Mouse (Mus musculus) liver, embryonic 14.5 days (tissue): ENCODE results near the gene Nav2. TPM values are rescaled to one million over a fixed set of nuclear protein-coding genes. Genes with fewer than 3 reads are reported as not detected.

ENCODE experiments used
- ATAC-seq: fragments of 200-750 bp; cut with Nextera tagmentation; 2 replicates; pipeline ENCODE4 v1.8.0; 2017; ENCODE audit warnings: moderate number of reproducible peaks, mild to moderate bottlenecking, moderate library complexity; ENCODE audit not compliant: insufficient read depth
- DNase-seq, 3 experiments: peaks; one replicate each; pipeline ENCODE4 v3.0.0-alpha.2; 2012 to 2013; ENCODE audit warnings: low read depth in 3 of 3, low spot score in 3 of 3
- H3K27ac ChIP-seq: fragments of 300-500 bp; sonication (generic); 2 replicates; pipeline ENCODE4 v1.5.1; 2014; ENCODE audit warnings: moderate library complexity, mild to moderate bottlenecking, control low read depth, inconsistent platforms
- H3K27me3 ChIP-seq: fragments of 300-500 bp; sonication (generic); 2 replicates; pipeline ENCODE4 v1.6.1; 2014; ENCODE audit warnings: mild to moderate bottlenecking, low read length, moderate library complexity; ENCODE audit not compliant: control insufficient read depth, insufficient read depth
- H3K36me3 ChIP-seq: fragments of 300-500 bp; sonication (generic); replicated peaks from 2 replicates; pipeline ENCODE4 v1.6.1; 2014; ENCODE audit warnings: low read depth; ENCODE audit not compliant: control insufficient read depth, insufficient read depth
- H3K4me1 ChIP-seq, 2 experiments: fragments of 200-500 bp in 1 of 2; fragments of 300-500 bp in 1 of 2; sonication (generic) in 1 of 2; replicated peaks; 2 replicates each; pipeline ENCODE4 v1.6.1; 2012 to 2014; ENCODE audit warnings: antibody characterized with exemption in 1 of 2, inconsistent platforms in 1 of 2, low read length in 1 of 2; ENCODE audit not compliant: control insufficient read depth in 2 of 2, insufficient read depth in 2 of 2
- H3K4me2 ChIP-seq: fragments of 300-500 bp; sonication (generic); 2 replicates; pipeline ENCODE4 v1.6.1; 2014; ENCODE audit warnings: low read depth, mild to moderate bottlenecking, control low read depth, moderate library complexity
- H3K4me3 ChIP-seq, 2 experiments: fragments of 200-500 bp in 1 of 2; fragments of 300-500 bp in 1 of 2; sonication (generic) in 1 of 2; 2 replicates each; pipeline ENCODE4 v1.5.1; 2012 to 2014; ENCODE audit warnings: low read depth in 2 of 2, low read length in 2 of 2, mild to moderate bottlenecking in 2 of 2, control low read depth in 1 of 2, inconsistent platforms in 1 of 2, moderate library complexity in 1 of 2; ENCODE audit not compliant: insufficient read depth in 1 of 2
- H3K9ac ChIP-seq: fragments of 300-500 bp; sonication (generic); replicated peaks from 2 replicates; pipeline ENCODE4 v1.6.1; 2014; ENCODE audit warnings: mild to moderate bottlenecking, control low read depth, moderate library complexity
- H3K9me3 ChIP-seq: fragments of 300-500 bp; sonication (generic); 2 replicates; pipeline ENCODE4 v1.6.1; 2016; ENCODE audit warnings: low read length, mixed read lengths; ENCODE audit not compliant: control insufficient read depth
- CTCF ChIP-seq: IDR thresholded peaks from 2 replicates; pipeline ENCODE4 v1.5.1; 2016; ENCODE audit warnings: antibody characterized with exemption, low read depth, control low read depth
- EP300 ChIP-seq: IDR thresholded peaks from 2 replicates; pipeline ENCODE4 v1.6.1; 2016; ENCODE audit warnings: antibody characterized with exemption, low read depth
- WGBS: fragments of 180-500 bp; shearing (Covaris S2); extraction: QIAGEN DNeasy Blood & Tissue Kit; methylation state at CpG from one replicate; pipeline ENCODE4 v1.1.7; 2014; ENCODE audit not compliant: insufficient replicate concordance; 5-methylcytosine and 5-hydroxymethylcytosine counted together
- polyA plus RNA-seq, 2 experiments: library from polyadenylated mRNA; depleted of rRNA in 1 of 2; stranded (reverse) in 1 of 2; unstranded in 1 of 2; fragments of >200 nt; fragmentation: Nextera tagmentation in 1 of 2; extraction: Ambion mirVana in 1 of 2; gene quantifications; 2 replicates each; pipeline versions ENCODE4 v1.2.1 to v1.2.3; 2012 to 2014

Gene Nav2
- polyA plus RNA-seq, 2 experiments = 1.5 to 1.6 TPM

GRCm38 (mm10) chr7:49152297-49152696, 243.8 kb downstream of the Nav2 start:
- Histone ChIP-seq H3K9me3 (no peaks in the 10 kb centered on the region), H3K27ac (no peak overlapping the region), H3K4me3 (no peak overlapping the region), H3K4me2 (no peak overlapping the region), H3K4me1 (no peaks in the 10 kb centered on the region), H3K27me3 (no peaks in the 10 kb centered on the region), H3K9ac (no peak overlapping the region), H3K36me3 (no peaks in the 10 kb centered on the region)
- no peak for ATAC-seq
- WGBS = 36% methylated on average over 5 of the region's 5 CpGs
- DNase-seq = no peak
- TF ChIP-seq EP300 = no peak
- TF ChIP-seq CTCF = no peak

GRCm38 (mm10) chr7:49152713-49153112, 244.2 kb downstream of the Nav2 start:
- DNase-seq = no peak
- no peaks in the 10 kb centered on the region for H3K36me3 ChIP-seq
- TF ChIP-seq EP300 (no peak), CTCF (no peak)
- WGBS = 26% methylated on average over 9 of the region's 9 CpGs
- H3K4me3 ChIP-seq = no peak overlapping the region
- ATAC-seq = no peak
- no peaks in the 10 kb centered on the region for H3K4me1 ChIP-seq
- no peaks in the 10 kb centered on the region for H3K27me3 ChIP-seq
- no peak overlapping the region for H3K9ac ChIP-seq
- H3K4me2 ChIP-seq = no peak overlapping the region
- H3K27ac ChIP-seq = no peak overlapping the region
- no peaks in the 10 kb centered on the region for H3K9me3 ChIP-seq

- no peak for DNase-seq
- Histone ChIP-seq H3K4me2 (no peak overlapping the region), H3K4me3 (no peak overlapping the region), H3K27me3 (no peaks in the 10 kb centered on the region), H3K9me3 (no peaks in the 10 kb centered on the region), H3K9ac (no peak overlapping the region), H3K4me1 (peaks cover 0 to 6% of the 10 kb centered on the region in 2 experiments; a peak in 2 of 4 replicates), H3K36me3 (no peaks in the 10 kb centered on the region), H3K27ac (no peak overlapping the region)
- 40% methylated on average over 12 of the region's 12 CpGs for WGBS
- no peak for ATAC-seq
- no peak for TF ChIP-seq EP300
- no peak for TF ChIP-seq CTCF
Measured at GRCm38 (mm10) chr7:49158641-49159381, 250.3 kb downstream of the Nav2 start.

DNA sequence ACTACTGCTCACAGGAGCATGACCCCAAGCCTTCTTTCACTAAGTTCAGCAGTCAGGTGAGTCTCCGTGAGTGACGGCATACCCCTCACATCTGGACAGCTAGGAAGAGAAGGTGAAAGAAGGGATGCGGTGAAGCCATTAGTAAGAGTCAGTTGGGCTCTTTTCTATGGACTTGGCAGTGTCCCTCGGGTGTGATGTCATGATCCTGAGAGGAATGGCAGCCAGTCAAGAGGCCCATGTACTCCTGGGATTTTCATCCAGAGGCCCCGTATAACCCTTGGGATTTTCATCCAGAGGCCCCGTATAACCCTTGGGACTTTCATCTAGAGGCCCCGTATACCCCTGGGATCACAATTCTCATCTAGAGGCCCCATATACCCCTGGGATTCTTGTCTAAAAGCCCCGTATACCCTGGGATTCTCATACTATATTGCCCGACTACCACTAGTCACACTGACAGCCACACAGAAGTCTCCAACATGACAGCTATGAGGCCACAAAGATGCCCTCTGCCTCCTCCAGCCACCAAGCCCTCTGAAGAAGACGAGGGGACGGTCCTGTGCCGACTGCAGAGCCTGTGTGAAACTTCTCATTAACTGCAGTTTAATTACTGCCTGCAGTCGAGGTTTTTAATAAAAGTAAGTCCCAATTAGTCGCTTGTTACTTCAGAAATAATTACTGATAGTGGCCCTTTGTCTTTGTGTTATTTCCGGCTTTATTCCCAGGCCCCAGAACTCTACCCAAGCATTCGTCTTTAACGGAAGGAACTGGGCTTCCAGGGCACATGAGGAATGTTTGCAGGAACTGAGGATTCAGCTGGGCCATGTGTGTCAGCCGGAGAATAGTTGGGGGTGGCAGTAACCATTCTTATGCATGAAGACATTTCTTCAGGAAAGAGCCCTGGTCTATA, 251.4 kb downstream of the Nav2 start:
- Histone ChIP-seq H3K9me3 (no peaks in the 10 kb centered on the region), H3K36me3 (no peaks in the 10 kb centered on the region), H3K9ac (no peak overlapping the region), H3K27ac (no peak overlapping the region), H3K4me3 (no peak overlapping the region), H3K4me2 (no peak overlapping the region), H3K4me1 (peaks cover 0 to 6% of the 10 kb centered on the region in 2 experiments; a peak in 2 of 4 replicates), H3K27me3 (no peaks in the 10 kb centered on the region)
- no peak for ATAC-seq
- no peak for TF ChIP-seq CTCF
- no peak for TF ChIP-seq EP300
- 61% methylated on average over 18 of the region's 18 CpGs for WGBS
- DNase-seq = no peak

DNA sequence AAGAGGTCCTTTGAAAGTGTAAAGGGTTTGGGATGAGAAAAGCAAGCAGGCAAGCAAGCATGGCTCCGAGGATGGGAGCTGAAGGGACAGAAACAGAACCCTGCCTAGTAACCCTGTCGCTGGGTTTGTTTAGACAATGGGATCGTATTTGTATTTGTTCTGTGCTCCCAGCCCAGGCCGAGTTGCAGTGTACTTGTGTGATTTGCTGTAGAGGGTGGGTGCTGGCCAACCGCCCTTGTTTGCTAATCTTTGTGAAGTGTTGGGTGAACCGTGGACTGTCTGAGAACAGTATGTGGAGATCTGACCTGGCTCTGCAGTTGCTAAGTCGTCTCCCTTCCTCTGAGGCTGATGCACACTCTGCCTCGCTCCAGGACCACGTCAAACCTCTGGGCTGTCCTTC, 253.6 kb downstream of the Nav2 start:
- H3K36me3 ChIP-seq = no peaks in the 10 kb centered on the region
- no peaks in the 10 kb centered on the region for H3K9me3 ChIP-seq
- WGBS = 22% methylated on average over 9 of the region's 9 CpGs
- no peak overlapping the region for H3K9ac ChIP-seq
- ATAC-seq (peak; percentile 50; the same call in 1 of the 2 replicates), DNase-seq (peak in 2 of 3 experiments; percentile 1 to 13)
- H3K4me3 ChIP-seq = no peak overlapping the region
- H3K27me3 ChIP-seq = no peaks in the 10 kb centered on the region
- H3K27ac ChIP-seq = no peak overlapping the region
- no peak for TF ChIP-seq EP300
- TF ChIP-seq CTCF = no peak
- peaks cover 0 to 10% of the 10 kb centered on the region in 2 experiments; a peak in 2 of 4 replicates for H3K4me1 ChIP-seq
- H3K4me2 ChIP-seq = no peak overlapping the region
